Mouse (Mus musculus) midbrain, postnatal 0 days (tissue): ENCODE results near the gene Tnfrsf8. TPM values are rescaled to one million over a fixed set of nuclear protein-coding genes. Genes with fewer than 3 reads are reported as not detected.
A peak's percentile ranks its signal among the peaks of the same experiment; 100 is the strongest.

Source experiments
- ATAC-seq: fragments of 200-750 bp; cut with Nextera tagmentation; 2 replicates; pipeline ENCODE4 v1.8.0; 2017; ENCODE audit warnings: moderate number of reproducible peaks, mild to moderate bottlenecking, moderate TSS enrichment, moderate library complexity; ENCODE audit not compliant: low FRiP score
- DNase-seq: peaks from one replicate; pipeline ENCODE4 v3.0.0-alpha.2; 2015; ENCODE audit warnings: low spot score
- H3K27ac ChIP-seq: fragments of 300-500 bp; sonication (generic); 2 replicates; pipeline ENCODE4 v1.5.1; 2014; ENCODE audit warnings: low read depth, mild to moderate bottlenecking, low read length, mixed read lengths
- H3K27me3 ChIP-seq: fragments of 300-500 bp; sonication (generic); 2 replicates; pipeline ENCODE4 v1.6.1; 2014; ENCODE audit warnings: low read length, control low read depth, mixed read lengths; ENCODE audit not compliant: insufficient read depth
- H3K36me3 ChIP-seq: fragments of 300-500 bp; sonication (generic); 2 replicates; pipeline ENCODE4 v1.6.1; 2014; ENCODE audit warnings: low read length, control low read depth, mixed read lengths; ENCODE audit not compliant: insufficient read depth
- H3K4me1 ChIP-seq: fragments of 300-500 bp; sonication (generic); 2 replicates; pipeline ENCODE4 v1.6.1; 2014; ENCODE audit warnings: mild to moderate bottlenecking, control low read depth, antibody characterized with exemption, low read length, mixed read lengths; ENCODE audit not compliant: insufficient read depth
- H3K4me2 ChIP-seq: fragments of 300-500 bp; sonication (generic); 2 replicates; pipeline ENCODE4 v1.6.1; 2014; ENCODE audit warnings: low read depth, mild to moderate bottlenecking, low read length, mixed read lengths; ENCODE audit not compliant: poor library complexity, severe bottlenecking
- H3K4me3 ChIP-seq: fragments of 300-500 bp; sonication (generic); 2 replicates; pipeline ENCODE4 v1.5.1; 2014; ENCODE audit warnings: low read depth, mild to moderate bottlenecking, low read length, moderate library complexity
- H3K9ac ChIP-seq: fragments of 300-500 bp; sonication (generic); replicated peaks from 2 replicates; pipeline ENCODE4 v1.6.1; 2014; ENCODE audit warnings: mild to moderate bottlenecking, low read length, moderate library complexity, mixed read lengths; ENCODE audit not compliant: poor library complexity, severe bottlenecking
- H3K9me3 ChIP-seq: fragments of 300-500 bp; sonication (generic); 2 replicates; pipeline ENCODE4 v1.6.1; 2016; ENCODE audit warnings: low read length, control low read depth
- CTCF ChIP-seq: IDR thresholded peaks from 2 replicates; pipeline ENCODE4 v1.5.1; 2016; ENCODE audit warnings: antibody characterized with exemption, mild to moderate bottlenecking
- WGBS: fragments of 180-500 bp; shearing (Covaris S2); extraction: QIAGEN DNeasy Blood & Tissue Kit; methylation state at CpG from one replicate; pipeline ENCODE4 v1.1.7; 2014; 5-methylcytosine and 5-hydroxymethylcytosine counted together
- polyA plus RNA-seq: library from polyadenylated mRNA; unstranded; fragments of >200 nt; fragmentation: Nextera tagmentation; extraction: Ambion mirVana; gene quantifications from 2 replicates; pipeline ENCODE4 v1.2.1, GENCODE M21; 2015
- total RNA-seq: library from RNA; depleted of rRNA; stranded (reverse); fragments of >200 nt; gene quantifications from 2 replicates; pipeline ENCODE4 v1.2.3, GENCODE M21; 2014

Tnfrsf8 gene
- total and polyA plus RNA-seq, 2 experiments from 2014 or later = 3.0 to 3.3 TPM

GRCm38 (mm10) chr4:145270136-145270535 is 44.8 kb downstream of the Tnfrsf8 start:
- H3K27me3 ChIP-seq = no peaks in the 10 kb centered on the region
- H3K9ac ChIP-seq = no peak overlapping the region
- WGBS = 98% methylated on average over 5 of the region's 5 CpGs
- TF ChIP-seq CTCF = no peak
- DNase-seq = no peak
- no peaks in the 10 kb centered on the region for H3K36me3 ChIP-seq
- H3K27ac ChIP-seq = no peak overlapping the region
- H3K4me1 ChIP-seq = no peaks in the 10 kb centered on the region
- H3K9me3 ChIP-seq = no peaks in the 10 kb centered on the region
- no peak for ATAC-seq
- no peak overlapping the region for H3K4me3 ChIP-seq
- H3K4me2 ChIP-seq = no peak overlapping the region

GRCm38 (mm10) chr4:145267631-145268110 is 47.3 kb downstream of the Tnfrsf8 start:
- no peak overlapping the region for H3K4me3 ChIP-seq
- ATAC-seq = no peak
- no peak overlapping the region for H3K27ac ChIP-seq
- no peaks in the 10 kb centered on the region for H3K9me3 ChIP-seq
- no peaks in the 10 kb centered on the region for H3K4me1 ChIP-seq
- WGBS = 82% methylated on average over 4 of the region's 4 CpGs
- H3K4me2 ChIP-seq = no peak overlapping the region
- H3K36me3 ChIP-seq = no peaks in the 10 kb centered on the region
- peak; percentile 6 for DNase-seq
- H3K27me3 ChIP-seq = no peaks in the 10 kb centered on the region
- no peak overlapping the region for H3K9ac ChIP-seq
- TF ChIP-seq CTCF = no peak

GRCm38 (mm10) chr4:145266505-145266904 is 48.5 kb downstream of the Tnfrsf8 start:
- Histone ChIP-seq H3K36me3 (no peaks in the 10 kb centered on the region), H3K9me3 (no peaks in the 10 kb centered on the region), H3K27me3 (no peaks in the 10 kb centered on the region), H3K9ac (no peak overlapping the region), H3K4me2 (no peak overlapping the region), H3K27ac (no peak overlapping the region), H3K4me3 (no peak overlapping the region), H3K4me1 (no peaks in the 10 kb centered on the region)
- ATAC-seq (no peak), DNase-seq (no peak)
- no peak for TF ChIP-seq CTCF
- WGBS = 87% methylated on average over 4 of the region's 4 CpGs

- Histone ChIP-seq H3K27me3 (no peaks in the 10 kb centered on the region), H3K4me3 (no peak overlapping the region), H3K9me3 (no peaks in the 10 kb centered on the region), H3K4me1 (no peaks in the 10 kb centered on the region), H3K27ac (no peak overlapping the region), H3K9ac (no peak overlapping the region), H3K4me2 (no peak overlapping the region), H3K36me3 (no peaks in the 10 kb centered on the region)
- WGBS = 46% methylated on average over 2 of the region's 2 CpGs
- no peak for ATAC-seq
- TF ChIP-seq CTCF = no peak
- DNase-seq = no peak
Measured at GRCm38 (mm10) chr4:145264761-145265160, 50.2 kb downstream of the Tnfrsf8 start.

- Histone ChIP-seq H3K9me3 (no peaks in the 10 kb centered on the region), H3K4me3 (no peak overlapping the region), H3K4me1 (no peaks in the 10 kb centered on the region), H3K27me3 (no peaks in the 10 kb centered on the region), H3K27ac (no peak overlapping the region), H3K4me2 (no peak overlapping the region), H3K36me3 (no peaks in the 10 kb centered on the region), H3K9ac (no peak overlapping the region)
- 100% methylated on average over 1 of the region's 1 CpGs for WGBS
- DNase-seq (no peak), ATAC-seq (no peak)
- no peak for TF ChIP-seq CTCF
Measured at GRCm38 (mm10) chr4:145263583-145263982, 51.4 kb downstream of the Tnfrsf8 start.

GRCm38 (mm10) chr4:145260802-145261201 is 54.2 kb downstream of the Tnfrsf8 start:
- Histone ChIP-seq H3K36me3 (no peaks in the 10 kb centered on the region), H3K9ac (no peak overlapping the region), H3K4me2 (no peak overlapping the region), H3K9me3 (no peaks in the 10 kb centered on the region), H3K4me1 (no peaks in the 10 kb centered on the region), H3K27ac (no peak overlapping the region), H3K27me3 (no peaks in the 10 kb centered on the region), H3K4me3 (no peak overlapping the region)
- 82% methylated on average over 5 of the region's 5 CpGs for WGBS
- DNase-seq (no peak), ATAC-seq (no peak)
- no peak for TF ChIP-seq CTCF
